Mouse (Mus musculus) megakaryocyte, embryonic 14.5 days (primary cell): ENCODE data around the gene Chn1. TPM values are rescaled to one million over a fixed set of nuclear protein-coding genes. Genes with fewer than 3 reads are reported as not detected.
"Not testable (repeated sequence)": the region's sequence is repeated elsewhere in the genome, so short reads cannot be mapped to it uniquely, and the experiment has no call there.

Source experiments
- H3K27me3 ChIP-seq: replicated peaks from 2 replicates; pipeline ENCODE3; 2012; ENCODE audit warnings: inconsistent platforms
- H3K36me3 ChIP-seq: replicated peaks from 2 replicates; pipeline ENCODE3; 2012; ENCODE audit warnings: low read length, inconsistent platforms, mixed read lengths
- H3K4me1 ChIP-seq: 2 replicates; pipeline ENCODE4 v1.6.1; 2012; ENCODE audit warnings: inconsistent platforms
- H3K4me3 ChIP-seq: replicated peaks from 2 replicates; pipeline ENCODE3; 2012; ENCODE audit warnings: moderate library complexity, mild to moderate bottlenecking, inconsistent platforms
- H3K9me3 ChIP-seq: 2 replicates; pipeline ENCODE4 v1.6.1; 2012; ENCODE audit warnings: inconsistent platforms
- FLI1 ChIP-seq: IDR thresholded peaks from 2 replicates; pipeline ENCODE4 v1.6.1; 2012; ENCODE audit warnings: low read length, inconsistent platforms, mixed read lengths
- GATA1 ChIP-seq: IDR thresholded peaks from 3 replicates; pipeline ENCODE4 v1.6.1; 2012; ENCODE audit warnings: mixed read lengths, low read length, inconsistent platforms, borderline replicate concordance
- polyA plus RNA-seq: library from polyadenylated mRNA; stranded (reverse); fragments of >175 nt; gene quantifications from 2 replicates; pipeline ENCODE4 v1.2.3, GENCODE M21; 2012; ENCODE audit warnings: low replicate concordance; ENCODE audit not compliant: insufficient read depth

Gene Chn1
- 1.1 TPM in 1 of 2 replicates, not detected in the other for polyA plus RNA-seq

DNA sequence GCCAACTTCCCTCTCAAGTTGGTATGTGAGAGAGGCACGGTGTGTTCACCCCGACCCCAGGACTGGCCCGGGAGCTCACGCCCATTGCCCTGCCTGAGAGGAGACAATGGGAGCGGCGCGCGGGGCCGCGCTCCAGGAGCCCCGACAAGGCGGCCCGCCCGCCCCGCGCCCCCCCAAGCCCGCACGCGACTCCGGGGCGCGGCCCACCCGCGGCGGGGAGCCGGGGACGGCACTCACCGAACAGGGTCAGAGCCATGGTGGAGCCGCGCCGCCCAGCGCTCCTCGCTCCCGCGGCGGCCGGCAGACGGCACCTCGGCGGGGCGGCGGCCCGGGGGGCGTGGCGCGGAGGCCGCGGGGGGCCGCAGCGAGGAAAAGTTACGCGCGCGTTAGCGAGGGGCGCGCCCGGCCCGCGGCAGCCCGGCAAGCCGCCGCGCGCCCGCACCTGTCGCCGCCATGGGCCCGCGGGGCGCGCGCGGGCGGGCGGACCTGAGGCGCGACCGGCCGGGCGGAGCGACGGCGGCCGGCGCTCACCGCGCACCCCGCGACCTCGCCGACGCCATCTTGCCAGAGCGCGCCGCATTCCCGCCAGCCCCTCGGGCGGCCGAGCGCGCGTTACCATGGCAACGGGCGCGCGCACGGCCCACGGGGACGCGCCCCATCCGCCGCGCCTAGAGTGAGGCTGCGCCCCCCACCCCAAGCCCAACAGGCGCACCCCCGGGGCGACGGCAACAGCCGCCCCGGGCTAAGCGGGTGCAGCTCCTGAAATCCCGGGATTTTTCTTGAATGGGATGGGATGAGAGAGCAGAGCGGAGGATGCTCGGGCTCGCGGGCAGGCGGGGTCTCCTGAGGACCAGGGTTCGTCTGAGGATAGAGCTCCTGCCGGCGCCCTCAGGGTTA lies at the start of gene Chn1:
Gene Chn1, minus strand, starts transcription at position 561 of the 897 bp plus-strand sequence.
- peaks cover 11% of the 10 kb centered on the region for H3K4me1 ChIP-seq
- peak within 1 kb of the TSS; percentile 91 for H3K4me3 ChIP-seq
- no peaks in the 10 kb centered on the region for H3K36me3 ChIP-seq
- TF ChIP-seq GATA1 (no peak), FLI1 (no peak)
- peaks cover 5% of the 10 kb centered on the region for H3K9me3 ChIP-seq
- peaks cover 74% of the 10 kb centered on the region for H3K27me3 ChIP-seq

- TF ChIP-seq GATA1 (no peak), FLI1 (no peak)
- Histone ChIP-seq H3K27me3 (no peaks in the 10 kb centered on the region), H3K9me3 (no peaks in the 10 kb centered on the region), H3K36me3 (peaks cover 68% of the 10 kb centered on the region), H3K4me3 (no peak overlapping the region), H3K4me1 (peaks cover 8% of the 10 kb centered on the region)
Observed at GRCm38 (mm10) chr2:73818742-73819141, 43.6 kb upstream of the Chn1 start.

- Histone ChIP-seq H3K9me3 (no peaks in the 10 kb centered on the region), H3K27me3 (no peaks in the 10 kb centered on the region), H3K4me1 (peaks cover 6% of the 10 kb centered on the region; the same call in 1 of the 2 replicates), H3K36me3 (no peaks in the 10 kb centered on the region), H3K4me3 (no peak overlapping the region)
- TF ChIP-seq GATA1 = no peak
- TF ChIP-seq FLI1 = no peak
Observed at GRCm38 (mm10) chr2:73807609-73808008, 32.5 kb upstream of the Chn1 start.

DNA sequence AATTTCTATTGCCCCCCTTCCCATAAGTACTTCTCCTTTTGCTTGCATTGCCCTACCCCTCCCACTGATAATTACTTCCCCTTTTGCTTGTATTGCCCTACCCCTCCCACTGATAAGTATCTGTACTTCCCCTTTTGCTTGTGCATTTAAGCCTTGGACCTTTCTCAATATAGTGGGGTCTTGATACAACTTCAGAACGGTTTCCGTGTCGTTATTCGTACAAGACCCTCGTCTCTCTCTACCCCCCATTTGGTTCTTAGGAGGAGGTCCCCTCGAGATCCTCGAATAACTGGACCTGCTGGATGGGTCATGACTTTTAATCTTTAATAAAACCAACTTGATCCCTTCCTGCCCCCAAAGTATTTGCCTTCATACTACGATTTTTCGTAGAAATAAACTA lies 25.0 kb upstream of the Chn1 start:
- not testable (repeated sequence) for H3K9me3 ChIP-seq, H3K36me3 ChIP-seq, H3K4me3 ChIP-seq
- Histone ChIP-seq H3K4me1 (peaks cover 11% of the 10 kb centered on the region; the same call in 1 of the 2 replicates), H3K27me3 (peaks cover 12% of the 10 kb centered on the region)

DNA sequence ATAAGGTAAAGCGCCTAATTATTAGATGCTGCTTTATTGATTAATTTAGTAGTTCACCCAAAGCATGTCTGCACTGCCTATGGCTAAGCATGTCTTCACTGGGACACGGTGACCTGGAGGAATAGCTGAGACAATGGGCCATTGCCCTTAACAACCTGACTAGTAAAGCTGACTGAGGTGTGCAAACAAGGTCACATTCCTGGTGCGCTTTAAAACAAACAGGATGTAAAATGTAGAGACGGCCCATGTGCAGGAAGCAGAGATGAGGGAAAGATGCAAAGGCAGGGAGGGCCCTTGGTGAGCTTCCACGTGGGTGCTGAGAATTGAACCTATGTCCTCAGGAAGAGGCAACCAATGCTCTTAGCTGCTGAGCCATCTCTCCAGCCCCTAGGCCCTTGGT lies 23.6 kb upstream of the Chn1 start:
- Histone ChIP-seq H3K4me3 (no peak overlapping the region), H3K4me1 (peaks cover 11% of the 10 kb centered on the region; the same call in 1 of the 2 replicates), H3K36me3 (no peaks in the 10 kb centered on the region), H3K27me3 (peaks cover 15% of the 10 kb centered on the region), H3K9me3 (no peaks in the 10 kb centered on the region)
- TF ChIP-seq FLI1 = no peak
- TF ChIP-seq GATA1 = no peak

DNA sequence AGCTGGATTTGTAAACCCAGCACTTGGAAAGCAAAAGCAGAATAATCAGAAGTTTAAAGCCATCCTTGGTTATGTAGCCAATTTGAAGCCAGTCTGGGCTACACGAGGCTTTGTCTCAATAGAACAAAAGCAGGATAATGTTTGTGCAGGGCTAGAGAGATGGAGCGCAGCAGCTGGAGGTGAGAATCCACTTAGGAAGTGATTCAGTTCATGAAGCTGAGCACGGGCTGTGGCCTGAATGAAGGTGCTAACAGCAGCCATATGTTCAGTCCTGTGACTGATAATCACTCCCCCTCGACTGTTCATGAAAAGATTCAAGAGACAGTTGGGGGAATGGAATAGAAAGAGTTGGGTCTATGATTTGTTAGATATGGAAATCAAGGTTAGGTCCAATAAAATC lies 23.0 kb upstream of the Chn1 start:
- H3K36me3 ChIP-seq = no peaks in the 10 kb centered on the region

DNA sequence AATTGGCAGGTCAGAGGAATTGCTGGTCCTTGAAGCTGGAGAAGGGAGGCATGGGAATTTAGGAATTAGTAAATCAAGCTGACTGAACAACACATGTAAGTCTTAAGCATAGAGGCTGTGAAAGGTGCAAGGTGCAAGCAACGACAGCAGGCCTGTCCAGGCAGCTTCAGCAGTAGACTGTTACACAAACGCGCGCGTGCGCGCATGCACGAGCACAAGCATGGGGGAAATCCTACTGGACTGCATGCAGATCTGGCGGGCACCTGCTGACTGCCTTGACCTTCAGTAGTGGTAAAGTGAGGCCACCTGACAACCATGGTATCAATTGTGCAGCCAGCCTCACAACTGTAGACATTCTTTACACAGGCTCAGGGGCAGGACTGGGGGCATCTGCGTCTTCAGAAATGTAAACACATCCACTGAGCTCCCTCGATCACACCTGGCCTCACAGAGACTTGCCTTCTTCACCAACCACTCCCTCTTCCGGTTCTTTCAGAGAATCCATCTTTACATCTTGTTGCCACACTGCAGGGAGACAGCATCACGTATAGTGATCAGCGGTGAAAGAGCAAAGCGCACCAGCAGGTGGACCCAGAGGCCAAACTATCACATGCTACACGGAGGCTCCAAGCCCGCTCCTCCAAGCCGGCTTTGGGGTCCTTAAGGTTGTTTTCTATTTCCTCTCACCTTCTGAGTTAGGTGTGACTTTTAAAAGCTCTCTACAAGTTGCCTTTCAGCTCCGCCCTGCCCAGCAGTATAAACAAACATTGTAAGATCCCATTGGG lies 16.9 kb upstream of the Chn1 start:
- Histone ChIP-seq H3K27me3 (peaks cover 37% of the 10 kb centered on the region), H3K4me3 (no peak overlapping the region), H3K9me3 (0 out of 2 replicates have a peak, but pooled peaks cover 3% of the 10 kb centered on the region), H3K4me1 (peaks cover 11% of the 10 kb centered on the region; the same call in 1 of the 2 replicates), H3K36me3 (no peaks in the 10 kb centered on the region)
- TF ChIP-seq FLI1 (no peak), GATA1 (no peak)

More for the DNA sequence above, 23.0 kb upstream of the Chn1 start:
- Histone ChIP-seq H3K9me3 (no peaks in the 10 kb centered on the region), H3K27me3 (peaks cover 15% of the 10 kb centered on the region), H3K4me1 (peaks cover 11% of the 10 kb centered on the region; the same call in 1 of the 2 replicates), H3K4me3 (no peak overlapping the region)
- TF ChIP-seq FLI1 = no peak
- no peak for TF ChIP-seq GATA1

GRCm38 (mm10) chr2:73790332-73790731 lies 15.2 kb upstream of the Chn1 start:
- H3K4me1 ChIP-seq = peaks cover 11% of the 10 kb centered on the region; the same call in 1 of the 2 replicates
- H3K27me3 ChIP-seq = peaks cover 30% of the 10 kb centered on the region
- H3K9me3 ChIP-seq = 0 out of 2 replicates have a peak, but pooled peaks cover 3% of the 10 kb centered on the region
- TF ChIP-seq FLI1 (no peak), GATA1 (no peak)
- H3K4me3 ChIP-seq = no peak overlapping the region
- H3K36me3 ChIP-seq = no peaks in the 10 kb centered on the region

DNA sequence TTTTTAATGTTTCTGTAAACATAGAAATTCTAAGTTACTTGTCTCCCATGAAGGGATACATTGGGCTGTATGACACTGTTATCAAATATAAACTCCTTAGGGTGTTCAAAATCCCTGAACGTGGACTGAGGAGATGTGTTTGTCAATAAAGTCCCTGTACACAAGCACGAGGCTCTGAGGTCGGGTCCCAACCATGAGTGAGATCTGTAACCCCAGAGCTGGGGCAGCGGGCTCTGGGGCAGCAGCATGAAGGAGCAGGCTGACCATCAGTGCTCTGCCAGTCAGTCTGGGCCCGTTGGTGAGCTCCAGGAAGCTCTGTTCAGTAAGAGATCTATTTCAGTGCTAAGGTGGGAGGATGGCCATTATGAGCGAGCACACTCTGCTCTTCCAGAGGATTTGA lies 13.2 kb upstream of the Chn1 start:
- Histone ChIP-seq H3K9me3 (0 out of 2 replicates have a peak, but pooled peaks cover 7% of the 10 kb centered on the region), H3K4me3 (no peak overlapping the region), H3K27me3 (peaks cover 32% of the 10 kb centered on the region), H3K4me1 (peaks cover 11% of the 10 kb centered on the region; the same call in 1 of the 2 replicates), H3K36me3 (no peaks in the 10 kb centered on the region)
- TF ChIP-seq GATA1 (no peak), FLI1 (no peak)
